Mouse (Mus musculus) heart, embryonic 11.5 days (tissue): Measurements from ENCODE around the gene Tmem170b. TPM values are rescaled to one million over a fixed set of nuclear protein-coding genes. Genes with fewer than 3 reads are reported as not detected.

ENCODE experiments used
- ATAC-seq: fragments of 200-750 bp; cut with Nextera tagmentation; replicated peaks from 2 replicates; pipeline ENCODE4 v1.8.0; 2017; ENCODE audit warnings: moderate library complexity; ENCODE audit not compliant: insufficient number of reproducible peaks, low FRiP score, low TSS enrichment
- H3K27ac ChIP-seq: fragments of 300-500 bp; sonication (generic); 2 replicates; pipeline ENCODE4 v1.5.1; 2014; ENCODE audit warnings: mild to moderate bottlenecking, low read depth, low read length
- H3K27me3 ChIP-seq: fragments of 300-500 bp; sonication (generic); 2 replicates; pipeline ENCODE4 v1.6.1; 2014; ENCODE audit warnings: mild to moderate bottlenecking, low read length, mixed read lengths; ENCODE audit not compliant: control insufficient read depth, insufficient read depth
- H3K36me3 ChIP-seq: fragments of 300-500 bp; sonication (generic); 2 replicates; pipeline ENCODE4 v1.6.1; 2014; ENCODE audit warnings: mild to moderate bottlenecking, low read length, moderate library complexity, mixed read lengths; ENCODE audit not compliant: control insufficient read depth, insufficient read depth
- H3K4me1 ChIP-seq: fragments of 300-500 bp; sonication (generic); 2 replicates; pipeline ENCODE4 v1.6.1; 2014; ENCODE audit warnings: low read length; ENCODE audit not compliant: control insufficient read depth, insufficient read depth
- H3K4me2 ChIP-seq: fragments of 300-500 bp; sonication (generic); 2 replicates; pipeline ENCODE4 v1.6.1; 2014; ENCODE audit warnings: mild to moderate bottlenecking, moderate library complexity
- H3K4me3 ChIP-seq: fragments of 300-500 bp; sonication (generic); 2 replicates; pipeline ENCODE4 v1.5.1; 2014; ENCODE audit warnings: low read depth, low read length
- H3K9ac ChIP-seq: fragments of 300-500 bp; sonication (generic); 2 replicates; pipeline ENCODE4 v1.6.1; 2014; ENCODE audit warnings: mild to moderate bottlenecking, low read depth, low read length, moderate library complexity
- H3K9me3 ChIP-seq: fragments of 300-500 bp; sonication (generic); replicated peaks from 2 replicates; pipeline ENCODE4 v1.6.1; 2016; ENCODE audit warnings: low read length; ENCODE audit not compliant: control insufficient read depth
- WGBS: fragments of 180-500 bp; shearing (Covaris S2); extraction: QIAGEN DNeasy Blood & Tissue Kit; methylation state at CpG from one replicate; pipeline ENCODE4 v1.1.7; 2014; ENCODE audit not compliant: insufficient replicate concordance; 5-methylcytosine and 5-hydroxymethylcytosine counted together
- polyA plus RNA-seq: library from polyadenylated mRNA; unstranded; fragments of >200 nt; fragmentation: Nextera tagmentation; extraction: Ambion mirVana; gene quantifications from 2 replicates; pipeline ENCODE4 v1.2.1, GENCODE M21; 2014

The Tmem170b gene
- polyA plus RNA-seq, 1 experiment from 2014 or later = 17.6 TPM

- WGBS = 74% methylated on average over 4 of the region's 4 CpGs
- H3K9ac ChIP-seq = no peak overlapping the region
- no peaks in the 10 kb centered on the region for H3K9me3 ChIP-seq
- no peaks in the 10 kb centered on the region for H3K27me3 ChIP-seq
- no peak overlapping the region for H3K4me3 ChIP-seq
- H3K27ac ChIP-seq = no peak overlapping the region
- H3K36me3 ChIP-seq = no peaks in the 10 kb centered on the region
- no peak for ATAC-seq
- H3K4me1 ChIP-seq = no peaks in the 10 kb centered on the region
- no peak overlapping the region for H3K4me2 ChIP-seq
Observed at GRCm38 (mm10) chr13:41581058-41581457, 24.6 kb upstream of the Tmem170b start.

GRCm38 (mm10) chr13:41583666-41584357, 21.9 kb upstream of the Tmem170b start:
- WGBS = 73% methylated on average over 7 of the region's 7 CpGs
- Histone ChIP-seq H3K4me1 (no peaks in the 10 kb centered on the region), H3K27me3 (no peaks in the 10 kb centered on the region), H3K27ac (no peak overlapping the region), H3K4me3 (no peak overlapping the region), H3K9me3 (no peaks in the 10 kb centered on the region), H3K36me3 (no peaks in the 10 kb centered on the region), H3K9ac (no peak overlapping the region), H3K4me2 (no peak overlapping the region)
- no peak for ATAC-seq

- H3K9ac ChIP-seq = no peak overlapping the region
- 82% methylated on average over 3 of the region's 3 CpGs for WGBS
- no peak for ATAC-seq
- H3K36me3 ChIP-seq = no peaks in the 10 kb centered on the region
- H3K27me3 ChIP-seq = no peaks in the 10 kb centered on the region
- H3K4me2 ChIP-seq = no peak overlapping the region
- no peak overlapping the region for H3K4me3 ChIP-seq
- H3K4me1 ChIP-seq = no peaks in the 10 kb centered on the region
- no peak overlapping the region for H3K27ac ChIP-seq
- H3K9me3 ChIP-seq = no peaks in the 10 kb centered on the region
Observed at GRCm38 (mm10) chr13:41584358-41584680, 21.4 kb upstream of the Tmem170b start.

- Histone ChIP-seq H3K9ac (no peak overlapping the region), H3K4me1 (no peaks in the 10 kb centered on the region), H3K36me3 (no peaks in the 10 kb centered on the region), H3K27me3 (no peaks in the 10 kb centered on the region), H3K9me3 (no peaks in the 10 kb centered on the region), H3K4me3 (no peak overlapping the region), H3K4me2 (no peak overlapping the region), H3K27ac (no peak overlapping the region)
- 72% methylated on average over 4 of the region's 4 CpGs for WGBS
- no peak for ATAC-seq
Observed at GRCm38 (mm10) chr13:41584896-41585295, 20.8 kb upstream of the Tmem170b start.

- 48% methylated on average over 2 of the region's 2 CpGs for WGBS
- Histone ChIP-seq H3K4me1 (no peaks in the 10 kb centered on the region), H3K4me2 (no peak overlapping the region), H3K9me3 (no peaks in the 10 kb centered on the region), H3K4me3 (no peak overlapping the region), H3K27me3 (no peaks in the 10 kb centered on the region), H3K36me3 (no peaks in the 10 kb centered on the region), H3K27ac (no peak overlapping the region), H3K9ac (no peak overlapping the region)
- ATAC-seq = no peak
Observed at GRCm38 (mm10) chr13:41596678-41597077, 9.0 kb upstream of the Tmem170b start.

GRCm38 (mm10) chr13:41599977-41600376, 5.7 kb upstream of the Tmem170b start:
- no peaks in the 10 kb centered on the region for H3K27me3 ChIP-seq
- 72% methylated on average over 4 of the region's 4 CpGs for WGBS
- no peak overlapping the region for H3K4me2 ChIP-seq

GRCm38 (mm10) chr13:41601056-41601455, 4.7 kb upstream of the Tmem170b start:
- no peaks in the 10 kb centered on the region for H3K9me3 ChIP-seq

More at GRCm38 (mm10) chr13:41599977-41600376, 5.7 kb upstream of the Tmem170b start:
- no peaks in the 10 kb centered on the region for H3K36me3 ChIP-seq
- no peak overlapping the region for H3K27ac ChIP-seq
- H3K9ac ChIP-seq = no peak overlapping the region
- H3K4me3 ChIP-seq = no peak overlapping the region
- no peaks in the 10 kb centered on the region for H3K9me3 ChIP-seq
- ATAC-seq = no peak
- no peaks in the 10 kb centered on the region; the same call in 1 of the 2 replicates for H3K4me1 ChIP-seq

GRCm38 (mm10) chr13:41603921-41604466, 1.7 kb upstream of the Tmem170b start:
- H3K4me1 ChIP-seq = peaks cover 3% of the 10 kb centered on the region
- no peak overlapping the region for H3K4me2 ChIP-seq
- no peaks in the 10 kb centered on the region for H3K9me3 ChIP-seq
- no peak overlapping the region for H3K9ac ChIP-seq
- no peak overlapping the region for H3K4me3 ChIP-seq
- 80% methylated on average over 5 of the region's 5 CpGs for WGBS
- no peaks in the 10 kb centered on the region for H3K27me3 ChIP-seq
- ATAC-seq = no peak
- no peak overlapping the region for H3K27ac ChIP-seq
- no peaks in the 10 kb centered on the region for H3K36me3 ChIP-seq

More at GRCm38 (mm10) chr13:41601056-41601455, 4.7 kb upstream of the Tmem170b start:
- H3K4me2 ChIP-seq = no peak overlapping the region
- no peaks in the 10 kb centered on the region; the same call in 1 of the 2 replicates for H3K4me1 ChIP-seq
- H3K27ac ChIP-seq = no peak overlapping the region
- WGBS = 76% methylated on average over 3 of the region's 3 CpGs
- no peaks in the 10 kb centered on the region for H3K36me3 ChIP-seq
- no peak overlapping the region for H3K4me3 ChIP-seq
- no peak overlapping the region for H3K9ac ChIP-seq
- no peak for ATAC-seq
- no peaks in the 10 kb centered on the region for H3K27me3 ChIP-seq
